Mouse (Mus musculus) induced T-regulatory cell, adult 2 months (primary cell): Measurements from ENCODE around the gene AC124502.3.

Experiments used
- DNase-seq: peaks from one replicate; pipeline ENCODE4 v3.0.0-alpha.2; 2012; ENCODE audit warnings: low read depth

Gene AC124502.3

GRCm38 (mm10) chr19:5058801-5059771 is 20.4 kb downstream of the AC124502.3 start:
- DNase-seq, result no peak

- DNase-seq, result no peak
Observed at GRCm38 (mm10) chr19:5060365-5061330, 22.0 kb downstream of the AC124502.3 start.

GRCm38 (mm10) chr19:5062041-5062440 is 23.4 kb downstream of the AC124502.3 start:
- DNase-seq, result no peak

GRCm38 (mm10) chr19:5062446-5062845 is 23.8 kb downstream of the AC124502.3 start:
- DNase-seq, result no peak

GRCm38 (mm10) chr19:5065104-5065503 is 26.4 kb downstream of the AC124502.3 start:
- DNase-seq, result no peak

GRCm38 (mm10) chr19:5067040-5067799 is 28.5 kb downstream of the AC124502.3 start:
- DNase-seq, result peak; percentile 39

GRCm38 (mm10) chr19:5067867-5068569 is 29.3 kb downstream of the AC124502.3 start, which contains the start of gene Cd248:
TSS of gene Cd248 (plus strand) at chr19:5068078.
- DNase-seq, result peak; percentile 44

- DNase-seq, result no peak
Observed at GRCm38 (mm10) chr19:5068570-5069234, 30.0 kb downstream of the AC124502.3 start.

GRCm38 (mm10) chr19:5069486-5069885 is 30.8 kb downstream of the AC124502.3 start:
- DNase-seq, result no peak

GRCm38 (mm10) chr19:5069978-5070377 is 31.3 kb downstream of the AC124502.3 start:
- DNase-seq, result no peak

GRCm38 (mm10) chr19:5071077-5071476 is 32.4 kb downstream of the AC124502.3 start:
- no peak for DNase-seq

GRCm38 (mm10) chr19:5071545-5072369 is 33.1 kb downstream of the AC124502.3 start:
- DNase-seq, result peak; percentile 89

GRCm38 (mm10) chr19:5072389-5073019 is 33.8 kb downstream of the AC124502.3 start:
- no peak for DNase-seq

GRCm38 (mm10) chr19:5073028-5073427 is 34.3 kb downstream of the AC124502.3 start:
- peak; percentile 81 for DNase-seq

GRCm38 (mm10) chr19:5073518-5073917 is 34.8 kb downstream of the AC124502.3 start:
- no peak for DNase-seq

GRCm38 (mm10) chr19:5079279-5079678 is 40.6 kb downstream of the AC124502.3 start:
- DNase-seq, result no peak

GRCm38 (mm10) chr19:5082005-5082404 is 43.3 kb downstream of the AC124502.3 start:
- no peak for DNase-seq

GRCm38 (mm10) chr19:5082596-5082995 is 43.9 kb downstream of the AC124502.3 start:
- DNase-seq, result no peak
